ENCODE assay signal across 9 mouse cellular contexts in genomic region chr11:76944839-76945238, GRCm38 (mm10). TPM values are rescaled to one million over a fixed set of nuclear protein-coding genes. Genes with fewer than 3 reads are reported as not detected.
DNase-seq lines count a peak whose midpoint lies in the region; ATAC-seq and TF ChIP-seq lines count a peak whose summit lies in the region.
"Had no signal": no experiment of that assay in that cellular context is flagged by ENCODE, and none has a peak within 500 bp of the region (broad histone marks: within the 10 kb centered on the region; RNA-seq: fewer than 3 reads in every experiment).

No protein-coding gene starts in this region.

- no peak for TF ChIP-seq CTCF in ES-Bruce4 (IDR thresholded peaks at IDR 0.05; ENCODE audit: low read depth, low read length)
- TF ChIP-seq CTCF in liver, postnatal 0 days (IDR thresholded peaks at IDR 0.05; ENCODE audit: low read depth): no peak

- H3K9ac ChIP-seq in heart, embryonic 12.5 days: peak overlapping the region; percentile 87
- peak overlapping the region; percentile 83 for H3K9ac ChIP-seq in ES-Bruce4 (ENCODE audit: low read depth, poor library complexity, severe bottlenecking)
- H3K9ac ChIP-seq in forebrain, embryonic 16.5 days (replicated peaks; ENCODE audit: low read depth, low read length): no peak overlapping the region; the same call in 1 of the 2 replicates
- peak overlapping the region; percentile 86 for H3K9ac ChIP-seq in liver, postnatal 0 days (replicated peaks)

- peaks cover 9% of the 10 kb centered on the region for H3K4me1 ChIP-seq in heart, embryonic 12.5 days (replicated peaks)
- no peaks in the 10 kb centered on the region for H3K4me1 ChIP-seq in ES-Bruce4 (ENCODE audit: control insufficient read depth, insufficient read depth, low read length)
- H3K4me1 ChIP-seq in forebrain, embryonic 16.5 days (replicated peaks; ENCODE audit: control insufficient read depth, insufficient read depth, low read length): peaks cover 12% of the 10 kb centered on the region
- peaks cover 17% of the 10 kb centered on the region for H3K4me1 ChIP-seq in liver, postnatal 0 days (ENCODE audit: insufficient read depth)

- peak overlapping the region; percentile 88 for H3K4me3 ChIP-seq in heart, embryonic 12.5 days
- no peak overlapping the region for H3K4me3 ChIP-seq in ES-Bruce4 (ENCODE audit: low read depth, low read length)
- peak overlapping the region; percentile 94 for H3K4me3 ChIP-seq in forebrain, embryonic 16.5 days (replicated peaks; ENCODE audit: low read length)
- peak overlapping the region; percentile 84 for H3K4me3 ChIP-seq in liver, postnatal 0 days (ENCODE audit: low read depth, low read length)

- 64% methylated on average over 6 of the region's 6 CpGs for WGBS in heart, embryonic 12.5 days
- 67% methylated on average over 6 of the region's 6 CpGs for WGBS in forebrain, embryonic 16.5 days
- 66% methylated on average over 6 of the region's 6 CpGs for WGBS in liver, postnatal 0 days (ENCODE audit: insufficient replicate concordance)

- no peaks in the 10 kb centered on the region for H3K27me3 ChIP-seq in heart, embryonic 12.5 days (replicated peaks)
- no peaks in the 10 kb centered on the region for H3K27me3 ChIP-seq in ES-Bruce4 (ENCODE audit: control insufficient read depth, insufficient read depth, low read length, poor library complexity, severe bottlenecking)
- no peaks in the 10 kb centered on the region for H3K27me3 ChIP-seq in forebrain, embryonic 16.5 days (replicated peaks; ENCODE audit: control insufficient read depth, insufficient read depth, low read length)
- H3K27me3 ChIP-seq in liver, postnatal 0 days (ENCODE audit: insufficient read depth, low read length): no peaks in the 10 kb centered on the region

- no peak for TF ChIP-seq EP300 in ES-Bruce4 (IDR thresholded peaks at IDR 0.05; ENCODE audit: insufficient read depth, low read depth, low read length)
- TF ChIP-seq EP300 in liver, postnatal 0 days (IDR thresholded peaks at IDR 0.05; ENCODE audit: low read depth): no peak

- peak overlapping the region; percentile 82 for H3K27ac ChIP-seq in heart, embryonic 12.5 days (ENCODE audit: poor library complexity, severe bottlenecking)
- H3K27ac ChIP-seq in ES-Bruce4 (ENCODE audit: insufficient read depth, low read length): peak overlapping the region; percentile 53; the same call in 1 of the 2 replicates
- H3K27ac ChIP-seq in forebrain, embryonic 16.5 days (ENCODE audit: low read length): no peak overlapping the region
- H3K27ac ChIP-seq in liver, postnatal 0 days (ENCODE audit: low read depth): 0 out of 2 replicates have a peak overlapping the region, but pooled peaks have one; percentile 83

- no peaks in the 10 kb centered on the region for H3K9me3 ChIP-seq in heart, embryonic 12.5 days (replicated peaks)
- H3K9me3 ChIP-seq in ES-Bruce4 (replicated peaks; ENCODE audit: control insufficient read depth, insufficient read depth, low read length, poor library complexity, severe bottlenecking): no peaks in the 10 kb centered on the region
- no peaks in the 10 kb centered on the region for H3K9me3 ChIP-seq in forebrain, embryonic 16.5 days (ENCODE audit: control insufficient read depth, low read length)
- H3K9me3 ChIP-seq in liver, postnatal 0 days (ENCODE audit: low read length): no peaks in the 10 kb centered on the region

- intact Hi-C loops in gastrocnemius, postnatal 36 days (cut with DNase I): no loop called here
- intact Hi-C loops in left cerebral cortex, postnatal 10 days (cut with DNase I): loop anchor here (5.0 kb wide), 1 partner anchor 158 kb away; no protein-coding TSS in a partner anchor

- no peak for DNase-seq in heart, postnatal 4 days
- no peak for DNase-seq in liver, postnatal 0 days
- no peak for DNase-seq in embryo, embryonic 10.5 days (ENCODE audit: low spot score)
- DNase-seq in gastrocnemius, postnatal 36 days: no peak
- no peak for DNase-seq in left cerebral cortex, postnatal 10 days (ENCODE audit: extremely low spot score in 1 of 2, low spot score in 2 of 2)

- peak overlapping the region; percentile 89 for H3K4me2 ChIP-seq in heart, embryonic 12.5 days
- H3K4me2 ChIP-seq in forebrain, embryonic 16.5 days (ENCODE audit: low read length): peak overlapping the region; percentile 53
- H3K4me2 ChIP-seq in liver, postnatal 0 days (ENCODE audit: low read depth, low read length): peak overlapping the region; percentile 97

- ATAC-seq in heart, embryonic 12.5 days (ENCODE audit: insufficient number of reproducible peaks, low FRiP score): no peak
- ATAC-seq in forebrain, embryonic 16.5 days: no peak
- ATAC-seq in liver, postnatal 0 days: no peak

- peaks cover 12% of the 10 kb centered on the region for H3K36me3 ChIP-seq in heart, embryonic 12.5 days
- H3K36me3 ChIP-seq in ES-Bruce4 (ENCODE audit: control insufficient read depth, insufficient read depth, low read length, poor library complexity, severe bottlenecking): peaks cover 5% of the 10 kb centered on the region; the same call in 1 of the 2 replicates
- H3K36me3 ChIP-seq in forebrain, embryonic 16.5 days (ENCODE audit: control insufficient read depth, insufficient read depth): no peaks in the 10 kb centered on the region
- 0 out of 2 replicates have a peak, but pooled peaks cover 8% of the 10 kb centered on the region for H3K36me3 ChIP-seq in liver, postnatal 0 days (replicated peaks; ENCODE audit: insufficient read depth, low read length)

- TF ChIP-seq POLR2A in ES-Bruce4 (IDR thresholded peaks at IDR 0.05; ENCODE audit: insufficient read depth, low read length): no peak

RNA-seq across cellular contexts. Expression of gene Blmh, which starts 20.2 kb away (rescaled TPM):
- polyA plus RNA-seq in heart, embryonic 12.5 days (2016; fragmentation: Nextera tagmentation; extraction: Ambion mirVana): 112 and 115 TPM in 2 replicates
- total RNA-seq in heart, postnatal 4 days (2021): 10 to 100 TPM; 66.1 to 74.4 TPM
- 133 and 141 TPM in 2 replicates for polyA plus RNA-seq in ES-Bruce4 (2011; ENCODE audit: insufficient read depth, insufficient read length, low read depth, missing spikeins)
- polyA plus RNA-seq in forebrain, embryonic 16.5 days (2015; fragmentation: Nextera tagmentation; extraction: Ambion mirVana): 128 and 136 TPM in 2 replicates
- 34.2 and 34.6 TPM in 2 replicates for polyA plus RNA-seq in liver, postnatal 0 days (2015; fragmentation: Nextera tagmentation; extraction: Ambion mirVana)
- 10 to 100 TPM; 29.6 to 33.0 TPM for total RNA-seq in gastrocnemius, postnatal 36 days (2021)
- 10 to 100 TPM; 89.0 to 90.1 TPM for total RNA-seq in left cerebral cortex, postnatal 10 days (2021)

RNA-seq across cellular contexts. Expression of gene Tmigd1, which starts 42.9 kb away (rescaled TPM):
- 0.30 TPM in 1 of 2 replicates, not detected in the other for polyA plus RNA-seq in heart, embryonic 12.5 days (2016; fragmentation: Nextera tagmentation; extraction: Ambion mirVana)
- total RNA-seq in heart, postnatal 4 days (2021): under 1 TPM in 1 of 2 experiments, not detected in 1; 0.59 TPM
- not detected in 2 replicates for polyA plus RNA-seq in ES-Bruce4 (2011; ENCODE audit: insufficient read depth, insufficient read length, low read depth, missing spikeins)
- not detected in 2 replicates for polyA plus RNA-seq in forebrain, embryonic 16.5 days (2015; fragmentation: Nextera tagmentation; extraction: Ambion mirVana)
- 0.11 TPM in 1 of 2 replicates, not detected in the other for polyA plus RNA-seq in liver, postnatal 0 days (2015; fragmentation: Nextera tagmentation; extraction: Ambion mirVana)
- total RNA-seq in gastrocnemius, postnatal 36 days (2021): under 1 TPM in 1 of 2 experiments, not detected in 1; 0.41 TPM
- total RNA-seq in left cerebral cortex, postnatal 10 days (2021): not detected
- total RNA-seq: common myeloid progenitor, adult 5-6 weeks had no signal

RNA-seq across cellular contexts. Expression of gene Slc6a4, which starts 53.6 kb away (rescaled TPM):
- polyA plus RNA-seq in heart, embryonic 12.5 days (2016; fragmentation: Nextera tagmentation; extraction: Ambion mirVana): 1.3 and 1.6 TPM in 2 replicates
- total RNA-seq in heart, postnatal 4 days (2021): under 1 TPM; 0.62 to 0.74 TPM
- polyA plus RNA-seq in ES-Bruce4 (2011; ENCODE audit: insufficient read depth, insufficient read length, low read depth, missing spikeins): not detected in 2 replicates
- polyA plus RNA-seq in forebrain, embryonic 16.5 days (2015; fragmentation: Nextera tagmentation; extraction: Ambion mirVana): 0.27 and 0.72 TPM in 2 replicates
- 1.3 and 2.0 TPM in 2 replicates for polyA plus RNA-seq in liver, postnatal 0 days (2015; fragmentation: Nextera tagmentation; extraction: Ambion mirVana)
- under 1 TPM; 0.15 to 0.31 TPM for total RNA-seq in gastrocnemius, postnatal 36 days (2021)
- total RNA-seq in left cerebral cortex, postnatal 10 days (2021): 1 to 10 TPM in 1 of 2 experiments, under 1 TPM in 1; 0.66 to 1.1 TPM
